Mouse (Mus musculus): ENCODE data around the gene Inafm2.

GRCm38 (mm10) chr2:118759828-118760227, 14.3 kb downstream of the Inafm2 start:
- TF ChIP-seq CTCF (IDR thresholded peaks at IDR 0.05; ENCODE audit: low read depth): peak; percentile 93
- TF ChIP-seq EP300 (IDR thresholded peaks at IDR 0.05; ENCODE audit: low read depth): no peak

Data from liver, embryonic 14.5 days (tissue).